Mouse (Mus musculus) thymus, adult 18-20 months (tissue): ENCODE data around the gene Gse1.

Source experiments
- DNase-seq, 2 experiments: peaks; one replicate each; pipeline ENCODE4 v3.0.0; 2022; ENCODE audit warnings: mixed read lengths in 2 of 2

Gse1 gene

DNA sequence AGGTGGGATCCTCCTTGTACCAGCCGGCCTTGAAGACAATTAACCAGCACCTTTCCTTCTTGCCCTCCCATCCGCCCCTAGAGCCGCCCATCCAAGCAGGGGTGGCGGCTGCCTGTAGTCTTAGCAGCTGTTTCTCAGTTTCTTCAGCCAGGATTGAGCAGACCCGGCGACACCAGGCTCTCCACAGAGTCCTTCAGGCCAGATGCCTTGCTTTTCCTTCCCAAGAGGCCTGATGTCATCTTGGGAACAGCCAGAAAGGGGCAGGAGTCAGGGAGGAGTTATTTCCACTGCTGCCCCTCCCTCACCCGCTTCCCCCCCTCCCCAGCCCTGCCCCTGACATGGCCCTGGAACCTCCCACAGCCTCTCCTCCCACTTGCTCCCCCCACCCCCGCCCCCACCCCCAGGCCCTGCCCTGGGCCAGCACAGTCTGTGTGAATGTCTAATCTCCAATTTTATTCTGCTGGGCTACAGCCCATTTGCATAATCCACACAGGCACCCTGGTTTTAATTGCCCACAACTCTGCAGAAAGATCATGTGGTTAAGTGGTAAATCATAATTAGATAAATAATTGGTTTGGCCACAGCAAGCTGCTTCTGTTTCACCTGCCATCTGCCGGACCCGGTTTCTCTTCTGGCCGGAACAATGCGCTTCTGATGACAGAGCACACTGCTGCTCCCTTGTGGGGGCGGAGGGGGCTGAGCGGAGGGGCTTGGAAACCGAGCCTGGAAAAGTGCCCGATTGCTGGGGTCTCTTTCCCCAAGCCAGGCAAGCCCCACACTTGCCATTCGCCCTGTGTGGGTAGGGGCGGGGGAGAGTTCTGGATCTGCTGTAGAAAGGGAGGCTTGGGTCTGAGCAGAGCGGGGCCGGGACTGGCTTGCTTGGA, 292.7 kb downstream of the Gse1 start:
- no peak for DNase-seq

DNA sequence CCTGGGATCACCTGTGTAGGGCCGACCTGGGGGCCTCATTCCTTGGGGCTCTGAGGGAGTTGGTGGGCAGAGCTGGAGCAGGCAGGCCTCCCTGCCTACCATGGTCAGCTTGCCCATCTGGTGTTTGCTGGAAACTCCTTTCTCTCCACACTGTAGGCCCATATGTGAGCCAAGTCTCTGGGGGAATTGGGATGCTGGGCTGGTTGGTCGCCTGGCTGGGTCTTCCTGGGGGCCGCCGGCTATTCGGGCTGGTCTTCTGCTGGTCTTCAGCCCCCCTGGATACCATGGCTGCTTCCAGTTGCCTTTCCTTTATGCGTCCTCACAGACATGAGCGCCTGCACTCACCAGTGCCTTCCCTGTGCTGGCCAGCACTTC, 293.3 kb downstream of the Gse1 start:
- no peak for DNase-seq

DNA sequence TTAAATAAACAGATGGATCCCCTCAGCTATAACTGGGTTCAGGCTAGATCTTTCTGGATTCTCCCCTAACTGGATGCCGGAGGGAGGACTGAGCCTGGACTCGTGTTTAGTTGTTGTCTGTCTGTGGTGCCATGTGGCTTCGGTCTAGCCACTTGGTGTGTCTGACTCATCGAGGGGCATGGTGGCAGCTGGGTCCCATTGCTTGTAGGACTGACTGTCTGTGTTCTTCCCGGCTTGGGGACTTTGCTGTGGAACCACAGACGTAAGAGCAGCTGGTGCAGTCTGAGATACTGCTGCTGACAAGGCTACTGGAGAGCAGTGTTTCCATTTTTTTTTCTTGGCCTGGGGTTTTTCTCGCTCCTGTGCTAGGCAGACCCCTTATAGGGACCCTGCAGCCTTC, 295.4 kb downstream of the Gse1 start:
- no peak for DNase-seq

DNA sequence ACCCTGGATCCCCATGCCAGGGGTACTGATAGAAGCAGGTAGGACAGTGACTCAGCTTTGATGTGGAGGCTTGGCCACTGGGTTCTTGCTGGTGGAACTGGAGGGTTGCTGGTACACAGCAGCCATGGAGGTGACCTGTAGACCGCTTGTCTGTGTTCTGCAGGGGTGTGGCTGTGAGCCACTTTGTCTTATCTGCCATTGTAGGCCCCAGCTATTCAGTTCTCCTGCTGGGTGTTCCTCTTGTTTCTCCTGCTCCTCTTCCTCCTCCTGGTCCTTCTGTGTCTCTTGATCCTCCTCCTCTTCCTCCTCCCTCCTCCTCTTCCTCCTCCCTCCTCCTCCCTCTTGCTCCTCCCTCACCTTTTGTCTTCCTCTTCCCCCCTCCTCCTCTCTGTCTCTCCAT, 296.9 kb downstream of the Gse1 start:
- DNase-seq: no peak

DNA sequence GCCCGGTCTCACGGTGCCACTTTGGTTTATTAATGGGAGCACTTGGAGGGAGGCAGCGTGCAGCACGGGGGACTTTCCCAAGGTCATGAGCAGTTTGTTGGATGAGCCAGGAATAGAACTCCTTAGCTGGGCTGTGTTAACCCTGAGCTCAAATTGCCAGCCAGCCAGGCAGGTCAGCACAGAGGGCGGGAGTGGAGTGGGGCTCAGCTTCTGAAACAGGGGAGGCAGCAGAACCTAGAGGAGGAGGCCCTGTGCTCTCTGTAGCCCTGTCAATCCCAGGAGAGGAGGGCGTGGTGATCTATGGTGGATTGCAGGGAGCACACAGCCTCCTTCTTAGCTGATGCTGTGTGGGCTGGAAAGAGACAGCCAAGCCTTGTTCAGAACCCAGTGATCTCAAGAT, 297.6 kb downstream of the Gse1 start:
- no peak for DNase-seq

DNA sequence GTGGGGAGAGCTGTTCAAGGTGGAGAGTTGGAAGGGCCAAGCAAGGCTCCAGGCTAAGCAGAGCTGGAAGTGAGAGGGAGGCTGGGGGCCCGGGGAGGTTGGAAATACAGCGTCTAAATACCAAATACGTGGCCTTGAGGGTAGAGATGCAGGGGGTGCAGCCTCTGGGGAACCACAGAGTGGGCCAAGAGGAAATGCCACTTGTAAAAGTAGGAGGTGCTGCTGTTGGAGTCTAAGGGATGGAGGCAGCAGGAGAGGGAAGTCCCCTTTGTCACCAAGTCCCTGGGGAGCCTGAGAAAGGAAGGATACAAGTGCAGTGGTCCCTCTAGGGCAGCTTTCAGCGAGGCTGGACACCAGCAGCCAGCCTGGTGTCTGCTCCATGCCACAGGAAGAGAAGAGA, 298.3 kb downstream of the Gse1 start:
- no peak for DNase-seq

DNA sequence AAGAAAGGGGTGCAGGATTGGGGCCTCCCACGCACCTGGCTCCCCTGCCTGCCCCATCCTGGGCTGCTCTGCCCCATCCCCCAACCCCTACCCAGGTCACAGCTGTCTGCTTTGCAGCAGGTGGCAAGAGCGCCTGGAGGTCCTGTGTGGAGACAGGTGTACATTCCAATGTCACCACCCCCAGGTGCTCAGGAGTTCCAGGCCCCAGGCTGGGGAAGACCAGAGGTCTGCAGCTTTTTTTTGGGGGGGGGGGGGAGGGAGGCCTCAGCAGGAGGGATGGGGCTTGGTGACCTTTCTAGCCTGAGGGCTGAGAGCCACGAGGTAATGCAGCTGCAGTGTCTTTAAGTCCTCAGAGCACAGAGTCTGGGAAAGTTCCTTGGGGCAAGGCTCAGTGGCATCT, 300.1 kb downstream of the Gse1 start:
- DNase-seq: peak; percentile 57 to 68

DNA sequence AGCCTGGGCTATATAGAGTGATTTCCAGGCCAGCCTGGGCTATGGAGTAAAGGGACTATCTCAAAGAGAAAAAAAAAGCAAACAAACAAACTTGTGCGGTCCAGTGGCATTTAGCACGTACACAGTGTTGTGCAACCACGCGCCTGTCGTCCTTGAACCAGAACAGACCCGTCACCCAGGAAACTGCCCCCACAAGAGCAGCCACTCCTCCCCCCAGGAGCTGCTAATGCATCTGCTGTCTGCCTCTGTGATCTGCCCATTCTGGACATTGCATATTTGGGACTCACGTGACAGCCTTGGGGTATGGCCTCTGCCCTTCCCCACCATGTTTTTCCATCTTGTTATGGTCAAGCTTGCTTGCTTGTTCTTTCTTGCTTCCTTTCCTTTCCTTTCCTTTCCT, 301.0 kb downstream of the Gse1 start:
- DNase-seq: no peak

DNA sequence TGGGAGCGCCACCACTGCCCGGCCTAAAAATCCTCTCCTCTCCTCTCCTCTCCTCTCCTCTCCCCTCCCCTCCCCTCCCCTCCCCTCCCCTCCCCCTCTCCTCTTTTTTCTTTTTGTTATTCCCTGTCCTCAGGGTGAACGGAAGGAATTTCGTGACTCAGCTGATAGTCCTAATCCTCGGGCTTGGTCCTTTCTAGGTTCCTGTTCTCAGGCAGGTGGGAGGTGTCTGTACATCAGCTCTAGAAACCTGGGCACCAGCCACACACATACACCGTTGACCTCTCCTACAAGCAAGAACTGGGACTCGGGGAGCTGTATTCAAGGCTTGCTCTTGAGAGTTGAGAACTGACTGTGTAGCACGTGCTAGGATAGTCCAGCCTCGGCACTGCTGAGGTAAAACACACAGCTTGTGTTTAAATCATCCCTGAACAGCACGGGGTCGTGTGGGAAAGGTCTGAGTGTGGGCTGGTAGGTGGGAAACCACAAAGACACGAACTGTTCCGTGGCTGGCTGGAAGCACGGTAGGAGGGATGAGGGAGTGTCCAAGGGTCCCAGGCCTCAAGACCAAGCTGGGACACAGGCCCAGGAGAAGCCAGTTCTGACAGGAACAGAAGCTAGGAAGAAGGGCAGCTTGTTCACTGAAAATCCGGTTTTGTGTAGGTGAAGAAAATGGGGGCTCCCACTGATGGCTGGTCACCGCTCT, 302.8 kb downstream of the Gse1 start:
- DNase-seq: no peak

DNA sequence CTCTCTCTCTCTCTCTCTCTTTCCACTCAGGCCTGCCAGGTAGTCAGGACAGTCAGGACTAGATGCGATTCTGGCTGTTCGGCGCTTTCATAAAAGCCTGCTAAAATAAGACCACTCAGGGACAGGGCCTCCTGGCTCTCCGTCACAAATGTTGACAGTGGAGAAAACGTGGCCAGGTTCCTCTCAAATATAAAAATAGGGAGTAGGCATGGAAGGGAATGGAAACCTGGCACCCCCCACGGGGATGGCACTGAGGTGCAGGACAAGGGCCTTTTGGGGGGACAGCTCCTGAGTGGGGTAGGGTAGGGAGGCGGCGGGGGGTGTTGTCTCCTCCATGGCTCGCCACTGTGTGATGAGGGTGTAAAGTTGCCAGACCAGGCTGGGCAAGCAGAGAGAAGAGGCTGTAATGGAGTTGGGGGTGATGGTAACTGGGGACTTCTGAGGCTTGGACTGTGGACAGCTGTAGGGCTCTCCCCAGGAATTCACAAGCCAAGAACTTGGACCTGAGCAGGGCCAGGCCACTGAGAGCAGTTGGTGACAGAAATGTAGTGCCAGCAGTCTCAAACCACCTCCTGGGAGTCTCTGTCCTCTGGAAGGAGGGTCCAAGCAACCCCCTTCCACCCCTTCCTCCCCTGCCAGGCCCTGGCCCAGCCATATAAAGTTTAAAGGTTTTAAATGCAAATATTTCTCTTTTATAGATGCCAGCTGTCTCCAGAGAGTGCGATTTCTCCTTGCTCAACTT, 303.7 kb downstream of the Gse1 start:
- no peak for DNase-seq

DNA sequence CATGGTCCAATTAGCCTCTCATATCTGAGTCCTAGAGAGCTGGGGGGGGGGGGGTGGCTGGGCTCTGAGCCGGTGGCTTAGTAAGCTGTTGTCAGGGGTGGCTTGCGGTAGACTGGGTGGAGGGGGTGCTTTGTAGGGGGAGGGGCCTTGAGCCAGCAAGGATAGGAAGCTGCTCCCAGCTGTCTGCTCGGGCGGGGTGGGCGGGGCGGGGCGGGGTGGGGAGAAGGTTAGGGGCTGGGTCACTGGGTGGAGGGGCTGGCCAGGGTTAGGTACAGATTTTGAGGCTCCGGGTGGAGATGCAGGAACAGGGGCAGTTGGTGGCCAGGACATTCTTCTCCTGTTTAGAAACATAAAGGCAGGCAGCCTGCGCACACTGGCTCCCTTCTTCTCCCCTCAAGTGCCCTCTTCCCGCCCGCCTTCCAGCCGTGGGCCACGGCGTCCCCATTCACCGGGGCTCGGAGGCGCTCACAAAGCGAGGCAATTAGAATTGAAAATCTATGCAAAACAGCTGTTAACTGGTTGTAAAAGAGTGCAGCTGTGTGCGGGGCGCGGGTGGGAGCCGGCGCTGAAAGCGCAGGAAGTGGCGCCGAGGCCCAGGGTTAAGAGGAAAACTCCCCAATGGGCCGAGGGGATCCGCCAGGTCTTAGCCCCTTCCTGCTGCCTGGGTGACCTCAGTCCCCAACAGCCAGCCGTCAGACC, 304.4 kb downstream of the Gse1 start:
- DNase-seq: peak; percentile 68

DNA sequence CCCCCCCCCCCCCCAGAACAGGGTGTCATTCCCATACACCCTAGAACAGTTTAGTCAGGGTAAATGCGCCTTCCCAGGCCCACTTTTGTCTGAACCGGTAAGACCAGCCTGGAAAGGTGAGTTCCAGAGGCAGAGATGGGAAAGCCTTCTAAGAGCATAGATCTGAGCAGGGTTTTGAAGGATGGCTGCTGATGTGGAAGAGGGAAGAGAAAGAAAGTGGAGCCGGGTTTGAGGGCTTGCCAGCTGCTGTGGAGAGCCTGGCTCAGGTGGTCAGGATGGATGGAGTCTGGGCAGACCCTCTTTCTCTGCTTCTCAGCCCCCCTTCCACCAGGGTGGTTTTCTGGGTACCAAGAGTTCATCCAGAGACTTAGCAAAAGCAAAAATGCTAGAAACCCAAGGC, 305.1 kb downstream of the Gse1 start:
- no peak for DNase-seq

DNA sequence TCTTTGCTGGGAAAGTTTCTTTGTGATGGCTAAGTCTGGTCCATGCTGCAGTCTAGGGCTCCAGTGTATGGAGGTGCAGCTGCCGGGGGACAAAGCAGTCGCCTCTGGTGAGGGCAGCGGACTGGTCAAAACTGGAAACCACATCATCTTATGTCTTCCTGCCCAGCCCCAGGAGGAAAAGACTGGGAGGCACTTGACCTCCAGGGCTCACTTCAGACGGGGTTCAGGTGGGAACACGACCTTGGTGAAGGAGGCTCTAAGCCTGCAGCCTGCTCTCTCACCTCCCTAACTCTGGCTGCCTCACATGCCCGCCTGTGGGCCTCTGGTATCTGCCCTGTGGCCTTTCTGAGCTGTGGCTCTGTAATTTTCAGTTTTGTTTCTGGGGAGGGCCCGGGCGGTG, 305.8 kb downstream of the Gse1 start:
- DNase-seq: no peak

DNA sequence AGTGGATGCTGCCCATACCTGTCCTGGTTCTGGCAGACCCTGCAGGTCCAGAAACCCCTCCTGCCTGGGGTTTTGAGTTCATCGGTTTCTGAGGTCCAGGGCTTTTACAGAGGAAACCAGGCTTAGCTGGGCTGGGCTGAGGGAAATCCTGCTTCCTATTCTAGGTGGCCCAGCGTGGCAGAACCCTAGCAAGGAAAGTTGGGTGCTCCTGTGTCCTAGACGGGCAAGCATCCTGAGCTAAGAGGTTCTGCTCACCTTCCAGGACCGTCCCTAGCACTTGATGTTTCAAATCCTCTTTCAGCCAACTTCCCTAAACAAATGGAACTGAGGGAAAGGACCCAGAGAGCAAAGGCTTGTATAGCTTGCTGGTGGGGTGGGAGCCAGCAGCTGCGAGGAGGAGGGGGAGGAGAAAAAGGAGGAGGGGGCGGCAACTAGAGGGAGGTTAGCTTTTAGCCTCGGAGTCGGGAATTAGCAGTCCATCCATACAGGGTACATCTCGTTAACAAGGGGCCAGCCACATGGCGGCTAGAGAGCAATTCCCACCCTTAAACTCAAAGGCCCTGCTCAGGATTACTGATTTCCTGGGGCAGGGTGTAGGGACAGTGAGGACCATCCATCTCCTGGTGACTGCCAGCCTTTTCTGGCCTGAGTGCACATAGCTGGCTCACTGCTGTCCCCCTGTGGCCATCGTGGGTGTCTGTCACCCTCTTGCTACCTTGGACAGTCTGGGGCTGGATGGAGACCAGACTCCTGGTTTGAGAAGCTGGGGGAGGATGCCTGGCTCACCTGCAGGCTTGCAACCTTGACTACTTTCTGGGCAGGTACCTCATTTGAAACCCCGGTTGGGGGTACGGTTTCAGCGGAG, 306.5 kb downstream of the Gse1 start:
- peak; percentile 70 to 78 for DNase-seq

DNA sequence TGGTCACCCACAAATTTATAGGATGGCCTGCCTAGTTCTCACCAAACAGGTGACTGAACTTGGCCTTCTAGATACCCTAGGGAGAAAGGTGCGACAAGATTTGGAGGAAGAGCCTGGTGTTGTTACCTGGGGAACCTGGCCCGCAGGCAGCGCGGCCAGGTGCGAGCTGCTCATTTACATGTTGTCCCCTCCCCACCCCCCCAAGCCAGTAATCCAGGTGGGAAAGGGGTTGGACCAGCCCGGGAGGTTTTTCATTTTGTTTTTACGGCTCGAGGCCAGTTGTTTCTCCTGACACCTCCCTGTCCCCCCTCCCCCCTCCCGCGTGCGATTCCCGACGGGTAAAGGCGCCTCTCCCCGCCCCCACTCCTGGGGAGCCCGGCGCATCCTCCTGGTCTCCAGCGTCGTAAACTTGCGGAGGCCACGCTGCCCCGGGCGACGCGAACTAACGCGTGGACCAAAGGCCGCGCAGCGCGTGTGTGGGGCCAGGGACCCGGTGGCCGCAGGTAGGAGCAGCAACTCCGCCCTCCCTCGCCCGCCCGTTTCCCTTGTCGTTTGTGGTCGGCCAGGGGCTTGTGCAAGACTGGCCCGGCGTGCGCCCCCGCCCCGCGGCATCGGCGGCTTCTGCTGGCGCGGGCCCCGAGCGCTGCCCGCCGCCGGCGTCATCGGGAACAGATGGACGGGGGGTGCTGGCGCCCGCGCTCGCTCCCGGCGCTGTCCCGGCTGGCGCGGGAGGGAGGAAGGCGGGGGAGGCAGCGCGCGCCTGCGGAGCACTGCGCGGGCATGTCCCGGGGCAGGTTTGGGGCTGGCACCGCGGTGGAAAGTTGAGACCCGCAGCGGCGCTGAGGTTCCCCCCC, 307.4 kb downstream of the Gse1 start:
- no peak for DNase-seq

DNA sequence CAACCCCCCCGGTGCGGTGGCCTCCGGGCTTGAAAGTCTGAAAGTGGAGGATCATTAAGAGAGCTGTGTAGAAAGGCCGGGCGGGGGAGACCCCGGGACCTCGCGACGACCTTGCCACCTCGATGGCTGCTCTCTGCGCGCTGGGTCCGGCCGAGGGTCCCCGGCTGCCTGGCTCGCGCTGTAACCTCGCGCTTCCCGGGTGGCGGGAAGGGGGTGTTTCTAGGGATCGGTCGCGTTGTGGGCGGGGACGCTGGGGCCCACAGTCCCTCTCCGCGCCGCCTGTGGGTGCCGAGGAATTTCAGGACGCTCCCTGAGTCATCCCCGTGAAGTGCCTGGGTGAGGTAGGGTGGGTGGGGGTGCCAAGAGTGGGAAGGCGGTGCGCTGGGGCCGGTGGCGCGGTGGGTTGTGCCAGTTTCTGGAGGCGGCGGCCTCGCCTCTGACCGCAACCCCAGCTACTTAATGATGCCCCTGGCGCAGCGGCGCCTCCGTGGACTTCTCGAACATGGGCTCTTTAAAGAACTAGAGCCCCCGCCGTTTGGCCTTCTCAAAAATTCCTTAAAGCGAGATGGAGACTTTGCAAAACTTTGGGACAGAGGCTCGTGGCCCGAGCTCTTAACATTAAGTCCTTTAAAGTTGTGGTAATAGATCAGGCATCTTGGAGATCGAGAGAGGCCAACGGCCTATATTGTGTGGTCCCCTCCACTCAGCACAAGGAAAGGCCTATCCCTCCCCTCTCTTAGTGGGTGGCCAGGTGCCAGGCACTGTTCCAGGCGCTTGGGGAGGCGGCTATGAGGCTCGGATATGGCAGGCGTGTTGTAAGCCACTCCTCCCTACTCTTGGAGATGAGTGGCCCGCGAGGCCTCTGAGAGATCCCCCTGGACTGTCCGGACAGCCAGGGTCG, 308.3 kb downstream of the Gse1 start:
- no peak for DNase-seq

DNA sequence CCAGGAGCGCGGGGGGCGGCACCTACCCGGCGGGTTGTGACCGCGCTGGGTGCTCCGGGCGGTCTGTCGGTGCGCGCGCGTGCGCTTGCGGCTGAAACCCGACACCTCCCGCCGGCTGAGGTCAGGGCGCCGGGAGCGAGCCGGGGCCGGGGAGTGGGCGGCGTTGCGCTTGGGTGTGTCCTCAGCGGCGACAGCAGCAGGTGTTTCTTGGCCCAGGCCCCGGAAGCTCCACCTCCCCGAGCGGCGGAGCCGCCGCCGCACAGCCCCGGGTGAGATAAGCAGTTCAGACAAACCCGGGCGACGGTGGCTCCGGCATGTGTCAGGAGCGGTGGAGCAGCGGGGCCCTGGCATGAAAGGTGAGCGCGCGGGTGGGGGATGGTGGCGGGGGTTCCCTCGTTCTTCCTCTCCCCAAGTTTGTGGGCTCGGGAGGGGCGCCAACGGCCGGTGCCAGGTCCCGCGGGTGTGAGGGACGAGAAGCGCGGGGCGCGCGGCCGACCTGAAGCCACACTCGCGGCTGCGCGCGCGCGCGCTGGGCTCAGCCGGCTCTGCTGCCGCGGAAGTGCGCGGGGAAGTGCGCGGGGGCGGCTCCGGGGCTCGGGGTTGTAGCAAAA, 309.1 kb downstream of the Gse1 start:
- DNase-seq: peak; percentile 87 to 90

DNA sequence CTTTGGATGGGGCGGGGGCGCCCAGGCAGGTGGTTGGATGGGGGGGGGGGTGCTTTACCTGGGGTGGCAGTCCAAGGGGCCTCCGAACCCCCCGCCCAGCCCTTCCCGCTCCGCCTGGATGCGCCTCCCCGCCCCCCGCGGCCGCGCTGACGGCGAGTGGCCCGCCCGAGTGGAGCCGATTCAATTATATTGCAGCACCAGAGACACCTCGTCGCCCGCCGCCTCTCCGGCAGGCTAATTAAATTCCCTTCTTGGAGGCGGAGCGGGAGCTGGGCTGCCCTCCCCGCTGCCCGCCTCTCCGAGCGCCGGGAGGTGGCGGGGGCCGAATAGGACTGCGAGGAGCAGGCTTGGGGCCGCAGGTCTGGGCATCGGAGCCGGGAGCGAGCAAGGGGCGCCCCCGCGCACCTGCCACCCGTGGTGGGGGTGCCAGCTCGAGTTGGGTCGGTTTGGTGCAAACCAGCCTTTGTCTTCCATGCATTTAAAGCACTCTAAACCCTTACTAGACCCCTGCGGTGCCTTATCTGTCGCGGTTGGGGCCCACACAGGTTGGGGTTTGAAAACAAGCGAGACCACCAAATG, 309.7 kb downstream of the Gse1 start:
- DNase-seq: peak; percentile 53 to 64
